Mouse (Mus musculus): ENCODE results near the gene Hint3. TPM values are rescaled to one million over a fixed set of nuclear protein-coding genes. Genes with fewer than 3 reads are reported as not detected.

The Hint3 gene
- polyA plus RNA-seq (2017; shearing (Covaris generic)): 10 to 100 TPM; 43.0 to 55.4 TPM

GRCm38 (mm10) chr10:30629513-30629912 is at the start of gene Hint3:
Gene Hint3, minus strand, starts transcription at chr10:30629632.

GRCm38 (mm10) chr10:30600542-30600966 is 28.9 kb downstream of the Hint3 start, which contains the start of gene Trmt11:
Gene Trmt11, minus strand, starts transcription at chr10:30600749.

Other genes with a start within 250 kb of the Hint3 start
- 10 to 100 TPM; 36.5 to 42.1 TPM for gene Trmt11, start 28.9 kb downstream of the Hint3 start, polyA plus RNA-seq (2017; shearing (Covaris generic))
- 100 to 1,000 TPM in 1 of 2 experiments, 10 to 100 TPM in 1; 54.5 to 213 TPM for gene Ncoa7, start 173.7 kb upstream of the Hint3 start, polyA plus RNA-seq (2017; shearing (Covaris generic))
- 1 to 10 TPM in 1 of 2 experiments, under 1 TPM in 1; 0.28 to 1.4 TPM for gene Hey2, start 213.2 kb upstream of the Hint3 start, polyA plus RNA-seq (2017; shearing (Covaris generic))

All from inflammation-experienced regulatory T-cells (primary cell).